Mouse (Mus musculus): ENCODE results near the gene Itgb1.

The Itgb1 gene

DNA sequence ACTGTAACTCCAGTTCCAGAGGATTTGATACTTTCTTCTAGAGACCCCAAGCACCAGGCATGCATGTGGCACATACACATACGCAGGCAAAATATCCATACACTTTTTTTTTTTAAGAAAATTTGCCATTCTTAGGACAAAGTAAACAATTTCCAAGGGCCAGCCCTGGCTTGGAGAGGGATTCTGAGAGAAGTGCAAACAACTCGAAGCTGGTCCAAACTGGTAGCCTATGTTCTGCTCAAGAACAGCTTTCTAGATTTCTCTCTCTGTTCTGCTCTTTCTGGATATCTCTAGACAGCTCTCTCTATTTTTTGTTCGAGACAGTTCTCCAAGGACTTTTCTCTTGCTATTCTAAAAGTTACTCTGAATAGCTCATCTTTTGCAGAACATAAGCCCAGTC lies 3.5 kb upstream of the Itgb1 start:
- no peak for DNase-seq (ENCODE audit: low spot score in 2 of 2)

DNA sequence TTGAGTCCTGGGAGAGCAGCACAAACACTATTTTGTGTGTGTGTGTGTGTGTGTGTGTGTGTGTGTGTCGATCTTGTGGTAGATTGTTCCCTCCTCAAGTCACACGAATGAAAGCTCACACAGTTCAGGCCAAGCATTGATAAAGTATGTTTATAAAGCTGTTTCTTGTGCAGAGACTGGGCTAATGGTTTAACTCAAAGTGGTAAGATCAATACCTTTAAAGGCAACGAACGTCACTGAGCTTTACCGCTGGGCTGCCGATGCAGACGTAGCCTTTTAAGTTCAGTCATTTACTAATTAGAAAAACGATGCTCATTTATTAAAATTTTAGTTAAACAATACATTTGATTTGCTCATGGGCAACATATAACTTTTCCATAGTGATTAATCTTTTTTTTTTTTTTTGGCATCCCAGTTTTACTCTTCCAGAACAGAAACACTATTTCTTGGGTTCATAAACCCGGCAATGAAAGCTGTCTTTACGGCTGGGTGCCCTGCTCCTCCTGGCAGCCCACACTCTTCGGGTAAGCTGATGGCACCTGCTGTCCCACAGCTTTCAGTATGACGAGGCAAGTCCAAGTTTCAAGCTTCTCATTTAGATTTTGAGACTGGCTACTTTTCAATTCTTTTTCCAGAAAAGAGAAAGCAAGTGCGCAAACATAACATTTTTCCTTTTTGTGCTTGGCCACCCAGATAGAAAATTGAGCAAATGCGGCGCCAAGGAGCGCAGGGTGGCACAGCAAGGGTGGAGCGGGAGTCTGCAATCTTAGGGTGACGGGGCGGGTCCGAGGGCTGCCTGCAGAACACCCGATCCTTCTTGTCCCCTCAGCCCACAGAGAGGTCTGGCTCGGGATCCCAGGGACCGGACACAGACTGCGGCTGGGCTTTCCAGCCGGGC lies 596 bp upstream of the Itgb1 start:
- DNase-seq (ENCODE audit: low spot score in 2 of 2) = no peak

DNA sequence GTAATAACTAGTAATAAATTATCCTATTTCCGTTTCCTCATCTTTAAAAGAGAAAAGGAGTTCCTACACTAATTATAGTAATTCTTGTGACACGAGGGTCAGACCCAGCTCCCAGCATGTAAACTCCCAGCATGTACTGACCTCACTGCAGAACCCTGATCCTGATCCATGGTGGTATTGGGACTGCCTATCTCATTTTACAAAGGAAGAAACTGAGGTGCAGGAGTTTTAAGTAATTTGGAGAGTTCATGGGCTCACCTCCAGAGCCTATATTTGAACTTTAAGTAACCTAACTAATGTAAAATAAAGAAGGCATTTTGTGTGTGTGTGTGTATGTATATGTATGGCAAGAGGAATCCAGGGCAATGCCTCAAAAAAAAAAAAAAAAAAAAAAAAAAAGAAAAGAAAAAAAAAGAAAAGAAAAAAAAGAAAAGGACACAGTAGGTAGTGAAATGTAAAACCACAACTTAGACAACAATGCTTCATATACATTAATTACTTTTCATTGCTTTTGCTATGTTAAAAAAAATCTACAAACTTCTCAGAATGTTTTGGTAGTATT lies 1.1 kb downstream of the Itgb1 start:
- no peak for DNase-seq (ENCODE audit: low spot score in 2 of 2)

DNA sequence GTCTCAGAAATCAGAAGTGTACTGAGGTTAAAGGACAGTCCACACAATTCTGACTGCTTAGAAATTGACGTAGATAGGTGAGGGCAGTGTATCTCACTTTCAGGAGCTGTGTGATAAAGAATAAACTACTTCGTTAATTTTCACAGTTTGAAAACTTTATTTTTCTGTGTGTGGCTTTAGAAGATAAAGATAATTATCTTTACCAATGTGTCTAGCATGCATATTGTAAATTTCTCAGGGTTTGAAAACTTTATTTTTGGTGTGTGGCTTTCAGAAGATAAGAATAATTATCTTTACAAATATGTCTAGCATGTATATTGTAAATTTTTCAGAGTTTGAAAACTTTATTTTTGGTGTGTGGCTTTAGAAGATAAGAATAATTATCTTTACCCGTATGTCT lies 3.2 kb downstream of the Itgb1 start:
- no peak for DNase-seq (ENCODE audit: low spot score in 2 of 2)

DNA sequence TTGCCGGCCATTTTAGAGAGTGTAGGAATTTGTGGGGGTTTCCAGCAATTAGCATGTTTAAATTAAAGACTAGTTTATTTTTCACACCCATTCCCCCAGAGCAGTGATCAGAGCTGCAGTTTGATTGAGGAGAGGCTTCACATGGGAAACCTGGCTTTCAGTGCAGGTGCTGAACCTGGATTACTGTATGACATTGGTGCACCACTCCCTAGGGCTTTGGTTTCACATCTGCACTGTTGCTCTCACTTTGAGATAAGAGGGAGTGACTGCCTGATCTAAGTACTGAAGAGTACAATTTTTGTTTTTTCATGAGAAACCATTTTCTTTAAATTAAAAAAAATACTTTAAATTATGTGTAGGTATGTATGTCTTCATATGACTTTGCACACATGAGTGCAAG lies 4.6 kb downstream of the Itgb1 start:
- DNase-seq (ENCODE audit: low spot score in 2 of 2) = no peak

DNA sequence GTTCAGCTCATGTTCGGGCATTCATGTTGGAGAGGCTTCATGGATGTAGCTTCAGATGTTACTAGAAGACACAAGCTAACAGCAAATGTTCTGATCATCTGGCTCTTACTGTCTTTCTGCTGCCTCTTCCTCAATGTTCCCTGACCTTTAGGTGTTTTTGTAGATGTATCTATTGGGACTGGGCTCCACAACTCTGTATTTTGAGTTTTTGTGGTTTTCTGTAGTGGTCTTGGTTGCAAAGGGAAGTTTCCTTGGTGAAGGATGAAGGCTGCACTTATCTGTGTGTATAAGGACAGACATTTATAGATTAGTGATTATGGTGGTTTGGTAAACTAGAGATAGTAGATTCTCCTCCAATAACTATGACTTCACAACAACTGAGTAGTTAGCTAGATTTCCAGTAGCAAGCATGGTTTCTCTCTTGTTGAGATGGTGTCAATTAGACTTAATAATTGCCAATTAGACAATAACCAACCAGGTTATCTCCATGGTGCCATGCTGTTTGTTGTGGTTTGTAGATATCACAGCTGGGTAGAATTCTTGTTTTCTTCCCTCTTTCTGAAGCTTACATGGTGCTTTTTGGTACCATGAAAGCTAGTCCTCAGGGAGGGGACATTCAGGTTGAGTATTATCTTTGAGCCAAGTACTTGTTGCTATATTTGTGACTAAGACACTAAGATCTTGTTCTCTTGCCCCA lies 11.4 kb downstream of the Itgb1 start:
- DNase-seq (ENCODE audit: low spot score in 2 of 2) = no peak

DNA sequence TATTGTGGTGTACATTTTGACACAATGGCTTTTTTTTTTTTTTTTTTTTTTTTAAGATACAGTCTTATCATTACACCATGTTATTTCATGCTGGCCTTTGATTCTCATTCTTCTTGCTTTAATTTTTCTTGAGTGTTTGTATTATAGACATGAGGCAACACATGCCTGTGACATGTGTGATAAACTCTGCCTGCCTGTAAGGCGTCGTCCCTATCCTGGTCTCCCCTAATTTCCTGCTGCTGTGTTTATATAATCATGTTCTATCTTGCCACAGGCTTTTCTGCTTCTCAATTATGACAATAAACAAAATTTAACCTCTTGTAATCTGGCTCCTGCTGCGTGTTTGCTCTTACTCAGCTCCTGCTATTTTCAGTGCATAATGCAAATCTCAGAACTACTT lies 12.5 kb downstream of the Itgb1 start:
- DNase-seq (ENCODE audit: low spot score in 2 of 2) = no peak

DNA sequence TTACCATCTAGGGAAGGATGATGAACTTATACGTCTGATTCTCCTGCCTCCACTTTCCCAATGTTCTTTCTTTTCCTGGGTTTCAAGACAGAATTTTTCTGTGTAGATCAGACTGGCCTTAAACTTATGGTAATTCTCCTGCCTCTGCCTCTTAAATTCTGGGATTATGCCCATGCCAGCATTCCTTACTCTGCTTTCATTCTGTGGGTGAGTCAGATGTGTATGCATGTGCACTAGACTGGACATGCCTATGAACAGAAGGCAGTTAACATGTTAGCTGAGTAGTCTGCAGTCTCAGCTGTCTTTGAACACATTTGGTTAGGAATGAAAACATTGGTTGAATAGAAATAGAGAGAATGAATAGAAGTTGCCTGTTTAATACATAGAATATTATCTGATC lies 18.9 kb downstream of the Itgb1 start:
- DNase-seq (ENCODE audit: low spot score in 2 of 2) = no peak

DNA sequence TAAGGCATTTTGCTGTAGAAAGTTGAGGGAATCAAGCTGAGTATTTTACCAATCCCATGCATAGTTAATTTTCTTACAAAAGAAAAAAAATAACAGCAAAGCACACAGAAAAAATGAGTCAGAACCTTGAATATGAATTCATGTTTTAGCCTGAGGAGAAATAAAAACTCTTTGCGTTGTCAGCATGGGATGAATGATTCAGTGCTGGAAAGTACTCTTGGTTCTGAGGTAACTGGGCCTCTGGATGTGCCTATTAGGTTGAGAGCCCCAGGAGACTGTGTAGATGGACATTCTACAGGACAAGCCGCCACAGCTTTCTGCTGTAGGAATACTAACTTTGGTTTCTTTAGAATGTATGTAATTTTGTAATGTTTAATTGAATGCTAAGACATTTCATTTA lies 19.4 kb downstream of the Itgb1 start:
- no peak for DNase-seq (ENCODE audit: low spot score in 2 of 2)

DNA sequence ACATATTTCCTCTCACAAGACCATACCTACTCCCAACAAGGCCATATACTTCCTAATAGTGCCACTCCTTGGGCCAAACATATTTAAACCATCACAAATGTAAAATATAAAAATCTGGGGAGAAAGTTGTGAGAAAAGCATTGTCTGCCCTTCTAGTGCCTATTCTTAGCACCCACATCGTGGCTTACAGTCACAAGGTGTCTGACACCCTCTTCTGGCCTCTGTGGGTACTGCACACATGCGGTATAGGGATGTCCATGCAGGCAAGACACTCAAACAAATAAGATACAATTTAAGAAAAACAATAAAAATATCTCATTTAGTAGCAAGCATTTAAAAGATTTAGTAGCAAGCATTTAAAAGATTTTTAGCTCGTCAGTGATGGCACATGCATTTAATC lies 23.8 kb downstream of the Itgb1 start:
- DNase-seq (ENCODE audit: low spot score in 2 of 2) = peak; percentile 44 to 72

DNA sequence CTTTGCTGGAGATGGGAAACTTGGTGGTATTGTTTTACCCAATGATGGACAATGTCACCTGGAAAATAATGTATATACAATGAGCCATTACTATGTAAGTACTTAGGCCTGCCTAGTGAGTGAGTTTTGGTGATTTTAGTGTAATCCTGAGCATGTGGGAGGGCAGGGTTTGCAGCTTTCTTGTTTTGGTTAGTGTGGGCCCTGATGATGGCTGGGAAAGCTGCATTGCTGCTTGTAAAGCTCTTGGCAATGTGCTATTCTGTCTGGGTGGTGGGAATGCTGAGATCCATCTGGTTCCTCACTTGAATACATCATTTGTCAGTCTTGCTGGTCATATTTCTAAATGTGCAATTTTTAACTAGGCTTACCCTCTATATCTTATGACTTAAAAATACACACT lies 30.7 kb downstream of the Itgb1 start:
- DNase-seq (ENCODE audit: low spot score in 2 of 2) = peak in 1 of 2 experiments; percentile 10

DNA sequence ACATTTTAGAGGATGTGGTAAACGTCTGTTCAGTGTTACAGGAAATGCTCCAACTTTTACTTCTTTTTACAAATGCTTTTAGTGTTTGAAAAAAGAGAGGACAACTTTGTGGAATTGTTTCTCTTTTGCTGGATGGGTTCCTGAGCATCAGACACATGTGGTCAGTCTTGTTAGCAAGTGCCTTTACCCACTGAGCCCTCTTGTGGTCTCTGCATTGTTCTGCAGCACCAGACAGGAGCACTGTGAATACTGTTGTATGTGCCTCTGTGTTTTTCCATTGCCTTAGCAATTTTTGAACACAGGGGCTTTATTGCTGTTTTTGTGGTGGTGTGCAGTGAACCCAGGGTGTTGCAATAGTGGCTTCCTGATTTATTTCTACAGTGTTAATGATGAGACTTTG lies 39.4 kb downstream of the Itgb1 start:
- DNase-seq (ENCODE audit: low spot score in 2 of 2) = peak in 1 of 2 experiments; percentile 21

DNA sequence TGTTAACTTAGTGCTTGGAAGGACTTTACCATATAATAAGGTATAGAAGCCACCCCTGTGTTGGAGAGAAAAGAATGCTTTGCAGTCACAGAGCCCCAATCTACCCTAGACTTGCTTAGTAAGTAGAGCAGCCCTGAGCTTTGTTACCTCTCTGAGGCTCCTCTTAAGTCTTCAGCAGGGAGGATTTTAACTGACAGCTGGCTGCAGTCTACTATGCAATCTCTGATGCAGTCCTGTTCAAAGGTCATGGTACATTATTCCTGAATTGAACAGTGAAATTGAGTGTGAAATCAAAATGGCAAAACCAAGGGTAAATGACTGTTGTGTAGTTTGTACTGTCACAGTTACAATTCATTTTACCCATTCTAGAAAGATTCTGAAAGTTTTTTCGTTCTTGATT lies 41.8 kb downstream of the Itgb1 start:
- no peak for DNase-seq (ENCODE audit: low spot score in 2 of 2)

DNA sequence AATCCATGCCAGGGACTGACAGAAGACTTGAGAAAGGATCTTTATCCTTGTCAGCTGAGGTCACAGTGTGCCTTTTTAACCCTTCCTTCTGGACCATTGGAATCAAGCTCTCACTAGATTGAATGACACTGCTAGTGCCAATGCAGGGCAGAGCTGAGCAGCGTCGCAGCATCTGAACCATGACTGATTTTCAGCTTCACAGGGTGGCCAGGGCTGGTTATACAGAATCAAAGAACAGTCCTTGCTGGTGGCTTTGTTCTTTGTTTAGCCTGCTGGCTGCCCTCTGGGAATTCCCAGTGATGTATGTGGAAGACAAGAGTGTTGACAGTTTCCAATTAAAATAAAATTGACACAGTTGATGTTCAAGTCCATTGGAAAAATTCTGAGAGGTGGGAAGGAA lies 46.8 kb downstream of the Itgb1 start:
- DNase-seq (ENCODE audit: low spot score in 2 of 2) = no peak

DNA sequence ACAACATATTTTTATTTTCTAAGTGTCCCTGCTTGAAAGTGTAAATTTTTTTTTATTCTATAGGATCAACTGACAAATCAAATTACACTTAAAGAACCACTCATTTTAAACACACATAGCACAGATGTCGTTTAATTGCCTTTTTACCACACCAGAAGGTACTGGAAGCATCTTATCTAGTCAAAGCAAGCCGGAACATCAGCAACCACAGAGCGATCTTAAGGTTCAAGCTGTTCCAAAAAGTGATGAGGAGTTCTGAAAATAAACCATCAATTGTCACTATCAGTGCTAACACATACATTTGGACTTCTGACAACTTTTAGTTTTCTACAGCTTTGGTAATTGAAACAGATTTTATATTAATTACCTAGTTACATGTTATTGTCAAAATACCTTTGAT lies 48.7 kb downstream of the Itgb1 start:
- no peak for DNase-seq (ENCODE audit: low spot score in 2 of 2)

DNA sequence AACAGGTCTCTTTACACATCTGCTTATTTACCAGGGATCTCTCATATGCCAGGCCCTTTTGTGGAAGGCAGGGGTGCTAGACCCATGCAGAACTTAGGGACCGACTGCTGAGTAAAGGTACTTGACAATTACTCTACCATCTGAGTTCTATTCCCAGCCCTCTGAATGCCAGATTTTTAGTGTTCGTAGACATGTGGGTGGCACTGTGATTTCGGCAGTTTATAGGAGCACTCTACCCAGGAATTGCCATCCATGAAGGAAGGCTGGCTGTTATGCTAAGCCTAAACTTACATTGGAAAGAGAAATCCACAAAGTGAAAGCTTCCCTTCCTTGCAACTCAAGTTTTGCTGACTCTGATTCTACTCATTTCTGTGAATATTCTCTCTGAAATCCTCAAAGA lies 50.2 kb downstream of the Itgb1 start:
- no peak for DNase-seq (ENCODE audit: low spot score in 2 of 2)
